Mouse (Mus musculus) kidney, postnatal 25 days (tissue): ENCODE measurements around the gene Mthfsd.
A peak's percentile ranks its signal among the peaks of the same experiment; 100 is the strongest.
"Not testable (repeated sequence)": the region's sequence is repeated elsewhere in the genome, so short reads cannot be mapped to it uniquely, and the experiment has no call there.

ENCODE experiments used
- DNase-seq, 2 experiments: peaks; one replicate each; pipeline ENCODE4 v3.0.0; 2021; ENCODE audit warnings: mixed read lengths in 2 of 2

Gene Mthfsd

DNA sequence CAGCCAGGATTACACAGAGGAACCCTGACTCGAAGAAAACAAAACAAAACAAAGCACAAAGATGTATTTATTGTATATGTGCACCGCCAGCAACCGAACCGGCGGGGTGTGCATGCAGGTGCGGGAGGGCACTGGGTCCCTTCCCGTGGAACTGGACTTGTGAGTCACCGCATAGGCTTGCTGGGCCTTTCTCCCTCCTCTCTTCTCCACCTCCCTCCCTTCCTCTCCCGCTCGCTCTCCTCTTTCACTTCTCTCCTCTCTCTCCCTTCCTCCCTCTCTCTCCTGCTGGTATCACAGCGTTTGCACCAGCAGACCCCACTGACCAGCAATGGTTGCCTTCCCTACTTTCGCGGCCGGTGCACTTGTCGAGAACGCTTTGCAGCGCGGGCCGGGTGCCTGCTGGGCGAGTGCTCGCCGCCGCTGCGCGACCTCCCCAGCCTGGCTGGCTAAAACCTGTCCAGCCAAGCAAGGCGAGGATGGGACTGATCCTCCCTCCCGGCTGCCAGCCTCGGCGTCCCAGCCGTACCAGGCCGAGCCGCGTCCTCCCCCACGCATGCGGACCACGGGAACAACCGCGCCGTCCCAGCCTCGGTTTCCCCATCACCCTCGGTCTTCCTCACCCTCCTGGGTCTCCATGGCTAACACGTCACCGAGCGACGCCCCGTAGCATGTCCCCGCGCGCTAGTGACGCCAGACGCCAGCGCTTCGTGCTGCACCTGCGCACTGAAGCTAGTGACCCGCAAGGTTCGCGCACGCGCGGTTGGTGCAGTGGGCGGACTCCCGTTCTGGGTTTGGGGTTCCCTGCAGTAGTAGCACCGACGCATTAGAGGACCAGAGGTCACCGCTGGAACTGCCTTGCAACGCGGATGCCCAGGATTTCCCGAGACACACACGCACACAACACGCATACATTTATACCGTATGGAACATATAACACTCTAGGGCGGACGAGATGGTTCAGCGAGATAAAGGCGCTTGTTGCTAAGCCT lies at the start of gene Mthfsd:
Mthfsd (minus strand) TSS at position 725 of the 989 bp plus-strand sequence.
- peak; percentile 99 for DNase-seq

DNA sequence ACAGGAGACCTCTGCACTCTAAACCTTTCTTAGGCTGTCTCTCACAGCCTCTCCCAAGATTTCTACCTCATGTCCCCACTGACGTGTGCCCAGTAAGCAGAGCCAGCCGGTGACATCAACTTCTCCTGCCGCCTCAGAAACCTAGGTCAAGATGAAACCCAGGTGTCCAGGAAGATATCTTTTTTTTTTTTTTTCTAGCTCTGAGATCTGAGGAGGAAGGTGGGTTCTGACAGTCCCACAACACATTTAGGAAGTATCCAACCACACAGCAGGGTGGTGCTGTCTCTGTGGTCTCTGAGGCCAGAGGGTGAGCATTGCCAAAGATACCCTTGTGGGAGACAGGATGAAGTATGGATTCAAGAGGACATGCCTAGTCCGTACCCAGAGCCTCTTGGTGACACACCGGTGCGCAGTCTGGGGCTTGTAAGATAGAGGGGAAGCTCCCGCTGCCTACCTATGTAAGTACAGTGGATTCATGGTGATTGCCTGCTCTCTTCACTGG lies 48.8 kb upstream of the Mthfsd start:
- DNase-seq: no peak

DNA sequence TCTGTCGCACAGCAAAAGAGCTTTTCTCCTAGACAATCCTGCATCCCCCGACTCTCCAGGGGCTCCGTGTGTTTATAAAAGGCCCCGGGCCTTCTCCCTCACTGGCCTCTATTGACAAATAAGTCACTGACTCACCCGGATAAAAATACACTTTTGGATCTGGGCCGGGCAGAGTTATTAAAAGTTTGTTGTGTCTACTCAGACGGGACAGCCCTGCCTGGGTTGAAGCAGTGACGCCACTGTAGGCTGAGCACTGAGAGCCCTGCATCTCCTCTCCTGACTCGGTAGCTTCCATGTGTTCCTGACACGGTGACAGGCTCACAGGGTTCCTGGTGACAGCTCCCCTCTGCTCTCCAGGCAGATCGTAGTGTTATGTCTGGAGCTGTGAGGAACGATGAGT lies 44.2 kb upstream of the Mthfsd start:
- DNase-seq: peak; percentile 52 to 55

DNA sequence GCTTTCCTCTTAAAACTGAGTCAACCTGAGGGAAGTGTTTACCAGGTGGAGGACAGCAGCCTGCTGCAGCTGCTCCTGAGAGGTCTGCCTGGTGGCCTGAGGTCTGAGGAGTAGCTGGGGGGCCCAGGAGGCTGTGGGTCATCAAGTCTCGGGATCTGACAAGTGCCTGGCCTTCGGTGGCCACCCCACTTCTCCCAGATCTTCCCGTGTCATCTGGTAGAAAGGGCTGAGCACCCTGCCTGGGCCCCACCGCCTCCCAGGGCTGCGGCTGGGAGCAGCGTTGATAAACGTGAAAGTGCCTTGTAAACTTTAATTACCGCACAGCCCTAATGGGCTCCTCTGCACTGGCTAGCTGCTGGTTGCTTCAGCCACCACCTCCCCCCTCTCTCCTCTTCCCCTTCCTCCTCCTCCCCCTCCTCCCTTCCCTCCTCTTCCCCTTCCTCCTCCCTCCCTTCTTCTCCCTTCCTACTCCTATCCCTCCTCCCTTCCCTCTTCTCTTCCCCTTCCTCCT lies 40.4 kb upstream of the Mthfsd start:
- DNase-seq: no peak

DNA sequence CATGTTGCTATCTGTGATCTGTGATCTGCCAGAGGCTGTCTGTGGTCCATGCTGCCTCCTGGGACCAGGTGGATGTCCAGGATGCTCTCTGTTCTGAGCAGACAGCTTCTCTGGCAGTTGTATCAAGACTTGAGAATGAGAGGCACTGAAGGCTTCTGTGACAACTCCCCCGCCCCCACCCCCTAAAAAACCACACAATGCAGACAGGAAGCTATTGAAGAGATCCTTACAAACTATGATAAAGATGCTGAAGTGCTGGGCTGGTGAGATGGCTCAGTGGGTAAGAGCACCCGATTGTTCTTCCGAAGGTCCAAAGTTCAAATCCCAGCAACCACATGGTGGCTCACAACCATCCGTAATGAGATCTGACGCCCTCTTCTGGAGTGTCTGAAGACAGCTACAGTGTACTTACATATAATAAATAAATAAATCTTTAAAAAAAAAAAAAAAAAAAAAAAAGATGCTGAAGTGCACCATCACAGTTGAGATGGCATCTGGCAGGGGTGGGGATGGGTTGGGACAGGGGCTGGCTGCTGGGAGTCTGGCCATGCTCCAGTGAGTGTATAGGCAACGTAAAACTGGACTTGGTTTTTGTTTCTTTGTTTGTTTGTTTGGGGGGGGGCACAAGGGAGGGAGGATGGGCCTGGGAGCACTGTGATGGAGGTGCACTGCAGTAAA lies 37.4 kb upstream of the Mthfsd start:
- DNase-seq: not testable (repeated sequence)

DNA sequence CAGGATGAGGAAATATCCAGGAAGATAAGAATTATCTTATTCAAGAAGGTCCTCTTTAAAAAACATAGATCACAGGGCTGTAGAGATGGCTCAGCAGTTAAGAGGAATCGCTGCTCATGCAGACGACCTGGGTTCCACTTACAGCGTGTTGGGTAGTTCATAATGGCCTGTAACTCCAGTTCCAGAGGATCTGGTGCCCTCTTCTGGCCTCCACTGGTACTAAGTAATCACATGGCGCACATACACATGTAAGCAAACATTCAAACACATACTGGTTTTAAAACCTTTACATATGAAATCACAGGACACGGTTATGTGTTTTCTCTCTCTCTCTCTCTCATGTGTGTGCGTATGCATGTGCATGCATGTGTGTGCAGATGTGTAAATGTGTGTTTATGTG lies 28.7 kb upstream of the Mthfsd start:
- DNase-seq: no peak

DNA sequence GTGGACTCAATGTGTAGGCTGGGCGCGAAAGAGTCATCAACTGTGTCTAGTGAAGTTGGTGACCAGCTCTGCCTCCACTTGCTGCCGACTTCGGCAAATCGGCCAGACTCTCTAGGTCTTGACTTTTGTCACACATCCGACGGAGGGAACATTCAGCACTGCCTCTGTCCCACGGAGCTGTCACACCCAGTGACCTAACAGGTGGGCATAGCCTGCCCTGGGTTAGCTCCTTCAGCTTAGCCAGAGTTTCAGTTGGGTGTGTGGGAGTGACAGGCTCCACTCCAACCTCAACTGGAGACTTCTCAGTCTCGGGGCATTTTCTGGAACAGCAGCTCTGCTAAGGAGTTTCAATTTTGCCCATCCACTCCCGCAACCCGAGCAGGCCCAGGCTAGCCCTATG lies 26.3 kb upstream of the Mthfsd start:
- no peak for DNase-seq

DNA sequence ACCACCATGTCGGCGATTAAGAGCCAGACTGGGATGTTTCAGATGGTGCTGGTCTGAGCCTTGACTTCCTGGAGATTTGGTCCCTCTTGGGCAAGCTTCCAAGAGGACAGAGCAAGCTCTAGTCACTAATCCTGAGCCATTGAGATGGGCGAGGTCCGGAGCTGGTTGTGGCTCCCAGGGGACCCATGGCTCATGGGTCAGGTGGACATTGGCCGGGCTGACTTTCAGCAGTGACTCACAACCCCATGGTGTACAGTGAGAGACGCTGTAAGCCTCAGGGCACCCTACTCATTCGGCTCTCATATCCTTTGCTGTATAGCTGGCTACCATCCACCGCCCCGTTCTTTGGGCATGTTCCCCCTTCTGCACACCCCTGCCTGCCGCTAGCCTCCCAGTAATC lies 25.9 kb upstream of the Mthfsd start:
- no peak for DNase-seq

DNA sequence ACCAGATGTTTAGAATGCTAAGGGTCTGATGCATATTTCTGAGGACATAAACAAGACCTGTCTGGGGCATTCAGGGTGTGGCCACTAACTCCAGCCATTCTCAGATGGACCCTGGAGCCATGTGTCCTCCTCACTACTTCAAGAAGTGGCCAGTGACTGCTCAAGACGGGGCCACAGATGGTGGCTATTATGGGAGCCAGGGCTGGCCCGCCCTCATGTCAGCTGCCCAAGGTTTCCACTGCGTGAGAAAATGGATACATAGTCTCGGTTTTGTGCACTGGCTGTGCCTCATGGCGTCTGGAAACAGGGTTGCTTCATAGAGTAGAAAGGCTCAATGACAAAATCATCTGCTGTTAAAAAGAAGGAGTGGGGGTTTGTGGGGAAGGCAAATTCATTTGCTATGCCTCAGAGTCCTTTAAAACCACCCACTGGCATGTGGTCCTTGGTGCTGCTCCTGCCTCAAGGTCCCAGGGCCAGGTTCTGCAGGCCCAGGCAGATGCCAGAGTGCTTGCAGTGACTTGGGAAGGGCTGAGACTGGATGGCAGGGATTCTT lies 24.8 kb upstream of the Mthfsd start:
- no peak for DNase-seq

DNA sequence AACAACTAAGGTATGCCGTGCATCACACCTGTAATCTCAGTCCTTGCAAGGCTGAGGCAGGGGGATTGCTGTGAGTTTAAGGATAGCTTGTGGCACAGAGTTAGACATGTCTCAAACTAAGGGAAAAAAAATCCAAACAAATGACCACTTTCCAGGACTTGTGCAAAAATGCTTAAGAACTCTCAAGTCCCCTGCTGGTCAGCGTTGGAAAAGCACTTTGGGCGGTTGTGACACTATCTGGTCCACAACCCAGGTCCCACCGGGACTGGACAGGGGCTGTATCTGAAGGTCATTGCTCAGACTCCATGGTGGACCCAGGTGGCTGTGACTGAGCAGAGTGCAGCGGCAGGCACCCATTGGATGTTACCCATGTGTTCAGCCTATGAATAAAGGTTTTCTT lies 22.3 kb upstream of the Mthfsd start:
- peak in 1 of 2 experiments; percentile 60 for DNase-seq

DNA sequence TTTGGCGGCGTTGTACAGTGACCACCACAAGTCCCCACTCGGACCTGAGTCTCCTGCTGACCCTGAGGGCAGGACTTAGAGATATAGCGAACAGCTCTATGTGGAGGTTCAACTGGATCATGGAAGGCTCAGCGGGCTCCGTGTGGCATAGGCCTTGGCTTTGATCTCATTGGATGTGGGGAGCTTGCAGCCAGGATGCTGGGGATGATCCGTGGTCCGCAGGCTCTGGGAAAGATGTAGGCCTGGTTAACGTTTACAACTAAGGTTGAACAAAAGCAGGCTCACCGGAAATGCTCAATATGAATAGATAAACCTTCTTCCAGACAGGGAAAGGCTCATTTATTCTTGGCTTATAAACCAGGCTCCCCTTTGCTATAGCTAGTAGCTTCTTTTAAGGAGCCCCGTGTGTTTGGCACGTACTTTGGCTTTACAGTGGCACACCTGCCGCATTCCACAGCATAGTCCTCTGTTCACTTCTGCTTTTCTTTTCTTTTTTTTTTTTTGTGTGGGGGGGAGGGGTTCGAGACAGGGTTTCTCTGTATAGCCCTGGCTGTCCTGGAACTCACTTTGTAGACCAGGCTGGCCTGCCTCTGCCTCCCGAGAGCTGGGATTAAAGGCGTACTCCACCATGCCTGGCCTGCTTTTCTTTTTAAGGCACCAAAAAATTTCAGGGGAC lies 21.2 kb upstream of the Mthfsd start:
- no peak for DNase-seq

DNA sequence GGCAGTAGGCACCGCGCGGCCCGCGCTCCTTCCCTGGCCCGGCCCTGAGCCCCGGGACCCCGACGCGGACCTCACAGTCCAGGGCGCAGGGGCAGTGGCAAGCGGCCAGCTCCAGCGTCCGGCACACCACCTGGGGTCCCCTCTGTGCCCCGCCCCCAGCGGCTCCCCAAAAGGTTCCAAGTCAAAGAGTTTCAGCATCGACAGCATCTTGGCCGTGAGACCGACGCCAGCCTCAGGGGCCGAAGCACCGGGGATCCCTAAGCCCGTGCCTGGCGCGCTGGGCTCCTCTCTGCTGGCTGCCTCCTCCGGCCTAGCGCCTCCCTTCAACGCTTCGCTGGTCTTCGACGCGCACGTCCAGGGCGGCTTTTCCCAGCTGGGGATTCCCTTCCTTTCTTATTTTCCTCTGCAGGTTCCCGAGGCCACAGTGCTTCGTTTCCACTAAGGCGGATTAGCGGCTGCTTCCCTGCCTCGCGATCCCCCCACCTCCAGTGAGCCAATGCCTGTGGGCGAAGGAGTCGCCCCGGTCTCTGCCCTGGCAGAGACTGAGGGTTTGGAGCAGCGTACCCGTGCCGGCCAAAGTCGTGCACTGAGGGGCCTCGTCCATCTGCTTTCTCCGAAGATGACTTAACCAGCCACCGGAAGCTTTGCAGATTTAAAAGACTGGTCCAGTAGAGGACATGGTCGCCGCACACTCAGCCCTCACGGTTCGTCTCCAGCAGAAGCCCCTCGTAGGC lies 20.5 kb upstream of the Mthfsd start:
- no peak for DNase-seq

DNA sequence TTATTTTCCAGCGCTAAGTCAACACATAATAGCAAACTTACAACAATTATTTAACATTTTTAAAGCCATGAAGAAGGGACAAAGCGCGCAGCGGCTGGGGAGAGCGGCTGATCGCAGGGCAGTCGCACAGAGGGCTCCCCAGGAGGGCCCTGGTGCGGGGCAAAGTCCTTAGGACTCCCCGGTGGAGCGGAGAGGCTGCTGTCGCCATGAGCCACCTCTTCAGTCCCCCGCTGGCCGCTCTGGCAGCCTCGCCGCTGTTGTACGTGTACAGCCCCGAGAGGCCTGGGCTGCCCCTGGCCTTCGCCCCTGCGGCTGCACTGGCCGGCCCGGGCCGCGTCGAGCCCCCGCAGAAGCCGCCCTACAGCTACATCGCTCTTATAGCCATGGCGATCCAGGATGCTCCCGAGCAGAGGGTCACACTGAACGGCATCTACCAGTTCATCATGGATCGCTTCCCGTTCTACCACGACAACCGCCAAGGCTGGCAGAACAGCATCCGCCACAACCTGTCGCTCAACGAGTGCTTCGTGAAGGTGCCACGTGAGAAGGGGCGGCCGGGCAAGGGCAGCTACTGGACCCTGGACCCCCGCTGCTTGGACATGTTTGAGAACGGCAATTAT lies 19.7 kb upstream of the Mthfsd start, which contains the start of gene Foxl1:
Foxl1 (plus strand) TSS at position 185 of the 620 bp plus-strand sequence.
- no peak for DNase-seq

DNA sequence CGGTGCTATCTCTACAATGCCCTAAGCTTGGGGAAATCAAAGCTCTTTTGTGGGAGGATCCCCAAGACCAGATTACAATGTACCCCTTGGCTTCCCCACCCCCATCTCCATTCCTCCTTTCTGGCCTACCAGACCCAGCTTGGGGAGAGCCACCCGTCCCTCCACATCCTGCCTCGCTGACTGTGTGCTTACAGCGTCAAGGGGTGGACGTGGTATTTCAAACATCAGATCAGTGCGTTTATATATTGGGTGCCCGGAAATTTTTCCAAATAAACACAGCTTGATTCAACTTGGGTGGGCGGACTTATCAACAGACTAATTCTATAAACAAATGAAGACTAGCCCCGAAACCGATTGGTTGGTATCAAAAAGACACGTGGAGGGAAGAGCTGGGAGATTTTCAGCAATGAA lies 19.1 kb upstream of the Mthfsd start:
- DNase-seq: no peak

DNA sequence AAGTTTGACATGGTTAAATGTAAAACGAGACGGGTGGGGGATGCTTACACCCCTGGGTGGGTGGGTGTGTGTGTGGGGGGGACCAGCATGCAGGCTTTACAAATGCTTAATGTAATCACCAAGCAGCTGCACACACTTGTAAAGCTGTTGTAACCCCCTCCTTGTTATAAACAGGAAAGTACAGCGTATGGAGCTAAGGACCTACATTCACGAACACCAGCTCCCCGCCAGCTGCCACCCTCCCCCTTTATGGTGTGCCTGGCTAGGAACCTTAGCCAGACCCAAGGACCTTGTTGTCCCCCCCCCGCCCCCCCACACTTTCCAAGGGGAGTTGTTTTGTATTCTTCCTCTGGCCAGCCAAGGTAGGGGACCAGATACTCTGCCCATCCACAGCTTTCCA lies 18.5 kb upstream of the Mthfsd start:
- DNase-seq: no peak

DNA sequence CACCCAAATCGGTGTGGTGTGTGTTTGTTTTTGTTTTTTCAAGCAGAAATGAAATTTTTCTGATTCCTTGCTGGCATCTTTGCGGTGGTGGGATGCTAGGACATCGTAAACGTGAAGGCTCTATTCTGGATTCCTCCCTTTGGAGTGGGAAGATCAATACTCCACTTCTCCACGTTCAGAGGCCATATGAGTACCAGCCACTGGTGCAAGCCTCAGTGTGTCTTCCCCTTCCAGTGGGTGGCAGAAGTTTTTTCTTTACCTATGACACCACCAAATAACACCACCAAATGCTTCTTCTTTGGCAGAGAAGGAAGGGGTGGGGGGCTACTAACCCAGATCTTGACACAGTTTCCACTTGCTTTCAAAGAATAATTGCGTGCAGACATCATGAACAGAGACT lies 18.0 kb upstream of the Mthfsd start:
- DNase-seq: no peak

DNA sequence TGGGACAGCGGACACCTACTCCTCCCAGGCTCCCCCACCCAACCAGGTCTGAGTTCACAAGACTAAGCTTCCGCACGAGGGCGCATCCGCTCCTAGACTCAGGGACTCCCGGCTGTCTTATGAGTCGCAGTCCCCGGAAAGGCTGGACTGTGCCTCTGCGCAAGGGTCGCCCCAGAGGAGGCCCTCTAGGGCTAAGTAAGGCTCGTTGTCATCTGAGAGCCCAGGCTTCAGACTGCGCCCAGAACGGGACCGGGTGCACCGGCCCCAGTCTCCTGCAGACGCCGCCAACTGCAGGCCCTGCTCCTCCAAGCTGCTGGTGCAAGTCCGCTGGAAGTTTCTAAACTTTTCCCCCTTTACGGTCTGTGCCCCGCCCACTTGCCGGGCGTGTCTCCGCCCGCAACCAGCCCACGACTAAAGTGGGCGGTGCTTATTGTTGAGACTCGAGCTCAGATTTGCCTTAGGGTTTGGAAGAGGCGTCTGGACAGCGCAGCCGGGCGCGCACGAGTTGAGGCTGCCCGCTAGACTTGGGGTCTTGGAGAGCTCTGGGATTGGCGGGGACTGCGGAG lies 17.2 kb upstream of the Mthfsd start:
- peak; percentile 79 to 83 for DNase-seq

DNA sequence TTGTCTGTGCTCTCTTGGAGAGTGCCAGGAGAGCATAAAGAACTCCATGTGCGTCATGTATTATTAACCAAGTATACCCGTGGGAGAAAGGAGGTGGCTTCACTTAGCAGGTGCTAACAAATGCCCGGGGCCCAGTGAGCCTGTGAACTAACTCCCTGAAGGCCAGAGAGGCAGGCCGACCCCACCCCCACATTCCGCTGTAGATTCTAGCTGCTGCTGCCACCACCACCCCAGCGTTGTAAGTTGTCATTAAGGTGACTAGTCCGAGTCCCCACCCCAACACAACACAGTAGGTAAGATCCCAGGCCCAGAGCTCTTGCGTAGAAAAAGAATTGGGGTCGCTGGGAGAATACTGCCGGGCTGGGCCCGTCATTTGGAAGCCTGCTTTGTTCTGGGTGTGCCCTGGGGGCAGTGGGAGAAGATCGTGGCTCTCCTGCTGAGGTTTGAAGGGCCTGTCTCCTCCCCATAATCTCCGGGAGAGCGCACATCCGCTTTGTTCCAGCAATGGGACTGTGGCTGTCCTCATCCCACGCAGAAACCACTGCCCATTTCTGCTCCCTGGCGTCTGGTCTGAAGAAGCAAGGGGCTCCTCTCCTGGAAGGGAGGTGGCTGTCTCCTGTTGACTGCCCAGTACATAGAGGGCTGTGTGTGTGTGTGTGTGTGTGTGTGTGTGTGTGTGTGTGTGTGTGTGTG lies 16.5 kb upstream of the Mthfsd start:
- no peak for DNase-seq

DNA sequence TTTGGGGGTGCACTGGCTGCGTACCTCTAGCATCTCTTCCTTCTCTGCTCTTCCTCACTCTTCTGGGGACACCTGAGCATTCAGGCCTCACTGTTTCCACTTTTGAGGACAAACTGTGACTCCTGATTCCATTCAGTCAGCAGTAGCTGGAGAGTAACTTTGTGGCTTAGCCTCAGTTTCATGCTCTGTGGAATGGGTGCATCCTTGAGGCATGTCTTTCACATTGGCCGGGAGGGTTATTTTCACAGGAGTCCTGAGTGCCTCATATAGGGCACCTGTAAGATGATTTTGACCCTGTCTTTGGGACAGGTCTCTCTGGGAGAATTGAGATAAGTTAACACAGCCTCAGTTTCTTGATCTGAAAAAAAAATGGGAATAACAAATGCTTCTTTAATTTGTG lies 14.9 kb upstream of the Mthfsd start:
- DNase-seq: no peak

DNA sequence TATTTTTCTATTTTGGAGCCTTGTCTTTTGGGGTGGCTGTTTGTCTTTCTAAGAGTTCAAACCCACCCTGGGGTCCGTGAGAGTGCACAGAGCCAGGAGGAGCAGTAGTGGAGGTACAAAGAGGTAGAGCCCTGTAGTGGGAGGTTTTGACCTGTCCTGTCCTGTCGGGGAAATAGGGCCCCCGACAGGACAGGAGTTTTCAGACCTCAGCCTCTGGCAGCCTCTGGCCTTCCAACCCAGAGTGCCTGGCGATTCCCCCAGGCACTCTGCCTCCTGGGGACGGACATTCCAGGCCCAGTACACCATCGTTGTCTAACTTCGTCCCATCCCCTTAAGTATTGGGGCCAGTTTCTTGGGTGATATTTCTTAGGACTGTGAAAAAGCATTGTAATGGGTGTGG lies 14.2 kb upstream of the Mthfsd start:
- DNase-seq: no peak
